Mouse (Mus musculus): ENCODE measurements around the gene Fkbpl.

DNA sequence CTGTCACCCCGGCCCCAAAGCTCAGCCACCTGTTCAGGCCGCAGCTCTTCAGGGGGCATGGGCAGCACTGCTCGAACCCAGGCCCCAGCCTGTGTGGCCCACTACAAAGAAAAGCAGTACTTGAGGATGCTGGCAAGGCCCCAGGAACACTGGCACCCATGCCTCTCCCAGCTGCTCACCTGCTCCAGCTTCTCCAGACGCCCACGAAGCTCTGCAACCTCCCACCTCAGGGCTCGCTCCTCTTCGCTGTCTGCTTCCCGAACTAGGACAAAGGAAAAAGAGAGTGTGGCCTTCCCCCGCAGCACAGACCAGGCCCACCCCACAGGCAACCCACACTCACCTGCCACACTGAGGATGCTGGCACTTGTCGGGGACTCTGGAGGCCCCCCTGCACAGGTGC, 30.7 kb upstream of the Fkbpl start:
- no peak for TF ChIP-seq TAL1 (IDR thresholded peaks at IDR 0.05; ENCODE audit: low read length)
- no peak for TF ChIP-seq POLR2A (IDR thresholded peaks at IDR 0.05; ENCODE audit: control insufficient read depth in 1 of 2, insufficient read depth in 1 of 2, low read depth in 1 of 2, low read length in 2 of 2, poor library complexity in 1 of 2)
- no peak for TF ChIP-seq UBTF (IDR thresholded peaks at IDR 0.05; ENCODE audit: borderline replicate concordance, insufficient read depth, low read depth, low read length)
- TF ChIP-seq MAX (IDR thresholded peaks at IDR 0.05; ENCODE audit: low read length), result no peak
- no peak for TF ChIP-seq CTCF (IDR thresholded peaks at IDR 0.05 in 2 of 3, conservative IDR thresholded peaks at IDR 0.05 in 1 of 3; ENCODE audit: control insufficient read depth in 1 of 3, insufficient read depth in 1 of 3, low read depth in 2 of 3, low read length in 3 of 3, poor library complexity in 1 of 3, severe bottlenecking in 1 of 3)
- TF ChIP-seq GATA1 (IDR thresholded peaks at IDR 0.05; ENCODE audit: low read depth, low read length), result no peak
- no peak for TF ChIP-seq ZC3H11A (IDR thresholded peaks at IDR 0.05; ENCODE audit: low read depth, low read length)
- no peak for TF ChIP-seq E2F4 (IDR thresholded peaks at IDR 0.05; ENCODE audit: borderline replicate concordance, low read depth, low read length)
- TF ChIP-seq MYB (IDR thresholded peaks at IDR 0.05; ENCODE audit: low read depth, low read length), result no peak
- no peak for TF ChIP-seq EP300 (IDR thresholded peaks at IDR 0.05; ENCODE audit: low read depth in 1 of 2, low read length in 2 of 2)
- TF ChIP-seq USF1 (IDR thresholded peaks at IDR 0.05; ENCODE audit: low read depth, low read length), result no peak
- no peak for TF ChIP-seq GABPA (IDR thresholded peaks at IDR 0.05; ENCODE audit: low read depth, low read length)
- no peak for TF ChIP-seq POLR2AphosphoS5 (IDR thresholded peaks at IDR 0.05; ENCODE audit: borderline replicate concordance, low read depth, low read length)
- no peak for TF ChIP-seq USF2 (IDR thresholded peaks at IDR 0.05; ENCODE audit: borderline replicate concordance in 1 of 2, insufficient read depth in 1 of 2, low read depth in 1 of 2, low read length in 2 of 2)
